Mouse (Mus musculus): ENCODE measurements around the gene Mblac1. TPM values are rescaled to one million over a fixed set of nuclear protein-coding genes. Genes with fewer than 3 reads are reported as not detected.

Mblac1 gene
- total and polyA plus RNA-seq, 3 experiments, result 2.1 to 3.8 (median 2.5) TPM

DNA sequence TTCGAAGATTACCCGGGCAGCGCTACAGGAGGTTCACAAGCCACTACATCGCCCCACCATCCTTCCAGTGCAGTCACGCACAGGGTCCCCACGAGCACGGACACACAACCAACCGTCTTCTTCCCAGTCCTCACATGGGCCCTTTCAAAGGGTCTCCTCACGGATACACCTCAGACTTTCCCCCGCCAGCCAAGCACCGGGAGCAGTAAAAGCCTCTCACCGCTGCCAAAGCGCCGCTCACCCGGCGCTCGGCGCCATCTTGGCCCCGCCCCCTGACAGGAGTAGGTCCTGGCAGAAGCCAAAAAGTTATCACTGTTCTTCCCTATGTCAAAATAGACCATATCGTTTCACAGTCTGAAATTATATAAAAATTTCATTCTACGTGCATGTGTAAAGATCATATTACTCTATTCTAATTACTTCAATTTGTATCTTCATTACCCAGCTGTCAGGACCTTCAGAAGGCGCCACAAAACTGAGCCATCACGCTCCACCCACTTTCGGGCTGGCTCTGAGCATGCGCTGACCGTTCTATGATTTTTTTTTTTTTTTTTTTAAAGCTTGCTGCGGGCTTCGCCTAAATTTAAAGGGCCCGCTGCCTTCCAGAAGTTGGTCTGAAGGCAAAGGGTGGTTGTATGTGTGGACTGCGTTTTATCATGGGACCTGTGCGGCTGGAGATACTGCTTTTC, 7.0 kb upstream of the Mblac1 start, which contains the start of the genes Taf6 and Cnpy4:
Gene Taf6 (minus strand): TSS at position 502 of the 689 bp plus-strand sequence.
Gene Cnpy4 (plus strand): TSS at position 536 of the 689 bp plus-strand sequence.
- peak; percentile 76 for ATAC-seq (ENCODE audit: extremely low read depth, insufficient number of reproducible peaks, low FRiP score, poor library complexity, severe bottlenecking)
- peaks cover 64% of the 10 kb centered on the region for H3K36me3 ChIP-seq (replicated peaks)
- peak; percentile 75 for DNase-seq (ENCODE audit: low spot score)
- peaks cover 27% of the 10 kb centered on the region for H3K4me1 ChIP-seq (ENCODE audit: insufficient read depth, low read depth, low read length)
- peak within 1 kb of the TSS; percentile 87 for H3K4me3 ChIP-seq (ENCODE audit: low read depth, low read length)
- H3K27me3 ChIP-seq (ENCODE audit: insufficient read depth, low read length), result no peaks in the 10 kb centered on the region
- no peak for TF ChIP-seq CTCF (IDR thresholded peaks at IDR 0.05; ENCODE audit: low read depth, low read length)
- no peak for TF ChIP-seq POLR2AphosphoS5 (IDR thresholded peaks at IDR 0.05; ENCODE audit: insufficient replicate concordance, low read depth, low read length)
- no peak for TF ChIP-seq GATA1 (IDR thresholded peaks at IDR 0.05; ENCODE audit: borderline replicate concordance, low read length)
- TF ChIP-seq GATA2 (IDR thresholded peaks at IDR 0.05; ENCODE audit: borderline replicate concordance, low read depth, low read length), result no peak
- no peak for TF ChIP-seq TAL1 (conservative IDR thresholded peaks at IDR 0.05; ENCODE audit: low read depth, low read length)
- H3K9me3 ChIP-seq (replicated peaks), result no peaks in the 10 kb centered on the region

DNA sequence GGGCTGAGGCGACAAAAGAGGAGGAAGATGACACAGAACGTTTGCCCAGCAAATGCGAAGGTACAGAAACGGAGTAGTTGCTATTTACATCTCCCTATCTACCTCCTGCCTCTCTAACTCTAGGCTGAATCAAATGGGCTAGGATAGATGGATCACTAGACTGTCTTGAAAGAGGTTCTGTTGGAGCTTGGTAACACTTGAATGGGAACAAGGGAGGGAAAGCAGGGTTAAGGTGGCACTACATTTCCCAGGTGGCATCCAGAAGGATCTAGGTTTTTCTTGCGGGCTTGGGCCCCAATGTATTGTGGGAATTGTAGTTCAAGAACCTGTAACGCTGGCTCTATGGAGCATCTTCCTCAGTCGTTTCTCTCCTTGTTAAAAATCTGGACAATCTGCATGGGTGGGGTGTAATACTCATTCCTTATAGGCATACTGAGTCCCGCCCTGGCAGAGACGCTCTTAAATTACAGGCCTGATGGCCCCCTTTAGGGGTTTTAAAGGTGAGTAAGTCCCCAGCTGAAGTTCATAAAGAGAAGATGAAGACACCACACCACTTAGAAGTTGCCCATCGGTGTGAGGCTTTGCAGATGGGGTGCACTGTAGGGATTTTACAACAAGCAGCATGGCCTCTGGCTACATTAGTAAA, 6.3 kb upstream of the Mblac1 start:
- no peaks in the 10 kb centered on the region for H3K9me3 ChIP-seq (replicated peaks)
- H3K36me3 ChIP-seq (replicated peaks), result peaks cover 64% of the 10 kb centered on the region
- TF ChIP-seq CTCF (IDR thresholded peaks at IDR 0.05; ENCODE audit: low read depth, low read length) (no peak), TAL1 (conservative IDR thresholded peaks at IDR 0.05; ENCODE audit: low read depth, low read length) (no peak), GATA2 (IDR thresholded peaks at IDR 0.05; ENCODE audit: borderline replicate concordance, low read depth, low read length) (no peak), GATA1 (IDR thresholded peaks at IDR 0.05; ENCODE audit: borderline replicate concordance, low read length) (no peak), POLR2AphosphoS5 (IDR thresholded peaks at IDR 0.05; ENCODE audit: insufficient replicate concordance, low read depth, low read length) (no peak)
- H3K27me3 ChIP-seq (ENCODE audit: insufficient read depth, low read length), result no peaks in the 10 kb centered on the region
- H3K4me3 ChIP-seq (ENCODE audit: low read depth, low read length), result peak overlapping the region; percentile 87
- peak; percentile 76 for ATAC-seq (ENCODE audit: extremely low read depth, insufficient number of reproducible peaks, low FRiP score, poor library complexity, severe bottlenecking)
- H3K4me1 ChIP-seq (ENCODE audit: insufficient read depth, low read depth, low read length), result peaks cover 27% of the 10 kb centered on the region
- peak; percentile 40 for DNase-seq (ENCODE audit: low spot score)

DNA sequence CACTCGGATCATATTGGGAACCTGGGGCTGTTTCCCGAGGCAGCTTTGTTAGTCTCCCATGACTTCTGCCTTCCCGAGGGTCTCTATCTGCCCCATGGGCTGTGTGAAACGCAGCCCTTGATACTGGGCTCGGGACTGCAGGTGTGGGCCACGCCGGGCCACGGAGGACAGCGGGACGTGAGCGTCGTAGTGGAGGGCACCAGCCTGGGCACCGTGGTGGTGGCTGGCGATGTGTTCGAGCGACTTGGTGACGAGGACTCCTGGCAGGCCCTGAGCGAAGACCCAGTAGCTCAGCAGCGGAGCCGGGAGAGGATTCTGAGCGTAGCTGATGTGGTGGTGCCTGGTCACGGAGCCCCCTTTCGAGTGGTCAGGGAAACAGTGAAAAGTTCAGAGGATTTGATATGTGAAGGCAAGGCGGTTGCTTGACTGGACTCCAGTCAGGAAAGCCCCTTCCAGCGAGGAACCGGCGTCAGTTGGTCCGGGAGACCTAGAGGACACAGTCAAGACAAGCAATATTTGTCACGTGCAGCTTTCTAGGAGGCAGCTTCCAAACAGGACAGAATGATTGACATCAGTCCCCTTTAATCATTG, 736 bp downstream of the Mblac1 start:
- no peak for DNase-seq (ENCODE audit: low spot score)
- Histone ChIP-seq H3K4me1 (ENCODE audit: insufficient read depth, low read depth, low read length) (peaks cover 20% of the 10 kb centered on the region), H3K9me3 (replicated peaks) (no peaks in the 10 kb centered on the region), H3K27me3 (ENCODE audit: insufficient read depth, low read length) (peaks cover 7% of the 10 kb centered on the region; the same call in 1 of the 2 replicates), H3K4me3 (ENCODE audit: low read depth, low read length) (peak overlapping the region; percentile 83), H3K36me3 (replicated peaks) (peaks cover 40% of the 10 kb centered on the region)
- no peak for TF ChIP-seq GATA2 (IDR thresholded peaks at IDR 0.05; ENCODE audit: borderline replicate concordance, low read depth, low read length)
- no peak for TF ChIP-seq POLR2AphosphoS5 (IDR thresholded peaks at IDR 0.05; ENCODE audit: insufficient replicate concordance, low read depth, low read length)
- no peak for TF ChIP-seq CTCF (IDR thresholded peaks at IDR 0.05; ENCODE audit: low read depth, low read length)
- TF ChIP-seq TAL1 (conservative IDR thresholded peaks at IDR 0.05; ENCODE audit: low read depth, low read length), result no peak
- TF ChIP-seq GATA1 (IDR thresholded peaks at IDR 0.05; ENCODE audit: borderline replicate concordance, low read length), result no peak
- ATAC-seq (ENCODE audit: extremely low read depth, insufficient number of reproducible peaks, low FRiP score, poor library complexity, severe bottlenecking), result no peak

DNA sequence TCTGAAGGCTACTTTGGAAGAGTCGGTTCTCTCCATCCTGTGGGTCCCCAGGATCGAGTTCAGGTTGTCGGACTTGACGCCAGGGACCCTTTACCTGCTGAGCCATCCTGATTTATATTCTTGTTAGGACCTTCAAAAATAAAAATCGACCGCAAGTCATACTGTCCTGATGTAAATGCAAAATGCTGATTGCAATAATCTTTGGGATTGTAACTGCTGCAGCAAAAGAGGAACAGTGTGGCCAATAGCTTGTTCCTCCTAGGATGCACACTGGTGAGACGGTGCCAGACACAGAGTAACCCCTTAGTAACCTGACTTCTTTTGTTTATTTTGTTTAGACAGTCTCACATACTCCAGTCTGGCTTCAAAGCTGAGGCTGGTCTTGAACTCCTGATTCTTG, 1.3 kb downstream of the Mblac1 start:
- DNase-seq (ENCODE audit: low spot score) (no peak), ATAC-seq (ENCODE audit: extremely low read depth, insufficient number of reproducible peaks, low FRiP score, poor library complexity, severe bottlenecking) (0 out of 2 replicates have a peak, but pooled peaks have one; percentile 11)
- Histone ChIP-seq H3K4me3 (ENCODE audit: low read depth, low read length) (no peak overlapping the region), H3K27me3 (ENCODE audit: insufficient read depth, low read length) (peaks cover 7% of the 10 kb centered on the region; the same call in 1 of the 2 replicates), H3K4me1 (ENCODE audit: insufficient read depth, low read depth, low read length) (peaks cover 20% of the 10 kb centered on the region), H3K36me3 (replicated peaks) (peaks cover 34% of the 10 kb centered on the region), H3K9me3 (replicated peaks) (no peaks in the 10 kb centered on the region)
- no peak for TF ChIP-seq POLR2AphosphoS5 (IDR thresholded peaks at IDR 0.05; ENCODE audit: insufficient replicate concordance, low read depth, low read length)
- no peak for TF ChIP-seq GATA1 (IDR thresholded peaks at IDR 0.05; ENCODE audit: borderline replicate concordance, low read length)
- no peak for TF ChIP-seq GATA2 (IDR thresholded peaks at IDR 0.05; ENCODE audit: borderline replicate concordance, low read depth, low read length)
- TF ChIP-seq CTCF (IDR thresholded peaks at IDR 0.05; ENCODE audit: low read depth, low read length), result no peak
- TF ChIP-seq TAL1 (conservative IDR thresholded peaks at IDR 0.05; ENCODE audit: low read depth, low read length), result no peak

DNA sequence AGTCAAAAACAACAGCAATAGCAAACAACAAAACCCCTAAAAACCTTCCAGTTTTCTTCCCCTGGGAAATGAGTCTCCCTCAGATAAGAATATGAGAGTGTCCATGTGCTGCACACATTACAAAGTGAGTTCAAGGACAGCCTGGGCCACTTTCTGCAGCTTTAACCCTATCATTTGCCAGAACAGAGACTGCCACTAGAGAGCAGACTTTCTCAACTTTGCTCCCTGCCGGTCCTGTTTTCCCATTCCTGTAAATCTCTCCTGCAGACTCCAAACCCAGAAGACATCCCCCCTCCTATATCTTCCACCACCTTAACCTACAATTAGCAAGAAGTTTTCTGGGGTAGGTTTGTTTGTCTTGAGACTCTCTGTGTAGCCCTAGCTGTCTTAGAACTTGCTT, 5.5 kb downstream of the Mblac1 start:
- TF ChIP-seq TAL1 (conservative IDR thresholded peaks at IDR 0.05; ENCODE audit: low read depth, low read length) (no peak), CTCF (IDR thresholded peaks at IDR 0.05; ENCODE audit: low read depth, low read length) (no peak), GATA1 (IDR thresholded peaks at IDR 0.05; ENCODE audit: borderline replicate concordance, low read length) (no peak), GATA2 (IDR thresholded peaks at IDR 0.05; ENCODE audit: borderline replicate concordance, low read depth, low read length) (no peak), POLR2AphosphoS5 (IDR thresholded peaks at IDR 0.05; ENCODE audit: insufficient replicate concordance, low read depth, low read length) (no peak)

DNA sequence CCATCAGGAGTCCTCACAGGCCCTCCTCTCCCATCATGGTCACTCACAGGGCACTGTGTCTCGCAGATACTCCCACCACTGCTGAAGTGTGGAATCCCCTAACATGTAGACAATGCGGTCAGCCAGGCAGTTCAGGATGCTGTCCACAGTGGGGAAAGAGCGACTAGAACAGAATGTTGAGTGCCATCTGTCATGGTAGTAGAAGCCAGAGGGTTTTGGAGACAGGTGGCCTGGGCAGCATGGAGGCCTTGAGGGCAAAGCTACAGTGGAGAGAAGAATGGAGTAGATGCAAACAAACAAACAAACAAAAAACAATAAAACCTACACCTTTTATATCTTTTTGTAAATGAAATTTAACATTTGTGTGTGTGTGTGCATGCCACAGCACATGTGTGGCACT, 8.0 kb downstream of the Mblac1 start:
- DNase-seq (ENCODE audit: low spot score) (no peak), ATAC-seq (ENCODE audit: extremely low read depth, insufficient number of reproducible peaks, low FRiP score, poor library complexity, severe bottlenecking) (no peak)
- Histone ChIP-seq H3K9me3 (replicated peaks) (peaks cover 10% of the 10 kb centered on the region), H3K27me3 (ENCODE audit: insufficient read depth, low read length) (no peaks in the 10 kb centered on the region), H3K4me3 (ENCODE audit: low read depth, low read length) (no peak overlapping the region), H3K36me3 (replicated peaks) (no peaks in the 10 kb centered on the region), H3K4me1 (ENCODE audit: insufficient read depth, low read depth, low read length) (no peaks in the 10 kb centered on the region)
- no peak for TF ChIP-seq CTCF (IDR thresholded peaks at IDR 0.05; ENCODE audit: low read depth, low read length)
- no peak for TF ChIP-seq GATA1 (IDR thresholded peaks at IDR 0.05; ENCODE audit: borderline replicate concordance, low read length)
- no peak for TF ChIP-seq GATA2 (IDR thresholded peaks at IDR 0.05; ENCODE audit: borderline replicate concordance, low read depth, low read length)
- TF ChIP-seq POLR2AphosphoS5 (IDR thresholded peaks at IDR 0.05; ENCODE audit: insufficient replicate concordance, low read depth, low read length), result no peak
- no peak for TF ChIP-seq TAL1 (conservative IDR thresholded peaks at IDR 0.05; ENCODE audit: low read depth, low read length)

More for the DNA sequence above, 5.5 kb downstream of the Mblac1 start:
- no peak overlapping the region for H3K4me3 ChIP-seq (ENCODE audit: low read depth, low read length)
- H3K4me1 ChIP-seq (ENCODE audit: insufficient read depth, low read depth, low read length), result peaks cover 10% of the 10 kb centered on the region
- ATAC-seq (ENCODE audit: extremely low read depth, insufficient number of reproducible peaks, low FRiP score, poor library complexity, severe bottlenecking), result no peak
- peaks cover 4% of the 10 kb centered on the region for H3K36me3 ChIP-seq (replicated peaks)
- no peak for DNase-seq (ENCODE audit: low spot score)
- peaks cover 4% of the 10 kb centered on the region for H3K9me3 ChIP-seq (replicated peaks)
- H3K27me3 ChIP-seq (ENCODE audit: insufficient read depth, low read length), result peaks cover 5% of the 10 kb centered on the region; the same call in 1 of the 2 replicates
